Mouse (Mus musculus) liver, adult 2 months (tissue): ENCODE measurements at regions not wholly inside any gene's neighbourhood (a gene's known extent, or its start where the extent isn't known, plus 50 kb on each side); places are given as distances from the start of the nearest gene placed in this dataset.

ENCODE experiments used
- CTCF ChIP-seq: fragments of 200-500 bp; IDR thresholded peaks from 2 replicates; pipeline ENCODE4 v1.5.1; 2011; ENCODE audit warnings: low read depth, low read length, control low read depth
- POLR2A ChIP-seq: fragments of 200-500 bp; IDR thresholded peaks from 2 replicates; pipeline ENCODE4 v1.6.1; 2011; ENCODE audit warnings: low read length, control low read depth; ENCODE audit not compliant: insufficient read depth; ENCODE audit errors: extremely low read depth

DNA sequence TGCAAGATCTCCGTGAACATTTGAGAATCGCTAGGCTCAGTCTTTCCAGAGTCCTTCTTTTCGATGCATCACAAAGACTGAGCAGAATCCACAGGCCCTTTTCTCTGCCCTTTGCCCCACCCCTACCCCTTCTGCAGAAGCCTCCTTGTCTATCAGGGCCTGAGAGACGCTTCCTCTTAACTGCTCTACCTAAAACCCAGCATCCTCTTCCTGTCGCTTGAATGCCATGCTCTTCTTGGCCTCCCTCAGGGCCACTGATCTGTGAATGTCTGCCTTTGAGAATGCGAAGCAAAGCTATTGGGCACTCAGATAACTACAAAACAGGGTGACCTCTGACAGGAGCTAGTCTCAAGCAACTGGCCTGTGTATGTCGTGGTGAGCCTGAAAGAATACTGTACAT, 237.1 kb downstream of the Gm5426 start:
- no peak for TF ChIP-seq CTCF
- no peak for TF ChIP-seq POLR2A
